Mouse (Mus musculus) gastrocnemius, postnatal 25 days (tissue): ENCODE results near the gene Svs5. TPM values are rescaled to one million over a fixed set of nuclear protein-coding genes. Genes with fewer than 3 reads are reported as not detected.
"Not testable (repeated sequence)": the region's sequence is repeated elsewhere in the genome, so short reads cannot be mapped to it uniquely, and the experiment has no call there.

Experiments used
- DNase-seq: peaks from one replicate; pipeline ENCODE4 v3.0.0; 2022
- long read RNA-seq, 2 experiments: library from polyadenylated mRNA; stranded (forward); transcript quantifications; one replicate each; pipeline ENCODE4 v2.0.0; 2021
- total RNA-seq, 2 experiments: library from RNA; stranded (reverse); gene quantifications; 1 replicate in 1 of 2; 2 replicates in 1 of 2; pipeline ENCODE4 v1.2.3; 2021

The Svs5 gene
- not detected for total RNA-seq
- long read RNA-seq, experiment 1, result 0 reads
- long read RNA-seq, experiment 2, result 0 reads

- not testable (repeated sequence) for DNase-seq
Measured at GRCm38 (mm10) chr2:164332440-164332839, at the start of gene Svs5. TSS of gene Svs5 (plus strand) at chr2:164332740.

- not testable (repeated sequence) for DNase-seq
Measured at GRCm38 (mm10) chr2:164288968-164289367, 43.6 kb upstream of the Svs5 start, which contains the start of gene Svs3a. TSS of gene Svs3a (plus strand) at chr2:164289268.

GRCm38 (mm10) chr2:164312599-164312998 is 19.9 kb upstream of the Svs5 start:
- no peak for DNase-seq

- not testable (repeated sequence) for DNase-seq
Measured at GRCm38 (mm10) chr2:164315460-164315859, 17.1 kb upstream of the Svs5 start.

GRCm38 (mm10) chr2:164316451-164316850 is 16.1 kb upstream of the Svs5 start, which contains the start of gene Svs6:
TSS of gene Svs6 (plus strand) at chr2:164316751.
- not testable (repeated sequence) for DNase-seq

- DNase-seq, result no peak
Measured at GRCm38 (mm10) chr2:164320983-164321382, 11.6 kb upstream of the Svs5 start.

- not testable (repeated sequence) for DNase-seq
Measured at GRCm38 (mm10) chr2:164343732-164344131, 11.2 kb downstream of the Svs5 start.

GRCm38 (mm10) chr2:164347697-164348096 is 15.2 kb downstream of the Svs5 start:
- DNase-seq, result not testable (repeated sequence)

- DNase-seq, result no peak
Measured at GRCm38 (mm10) chr2:164348980-164349379, 16.4 kb downstream of the Svs5 start.

- DNase-seq, result no peak
Measured at GRCm38 (mm10) chr2:164352697-164353096, 20.2 kb downstream of the Svs5 start.

- DNase-seq, result no peak
Measured at GRCm38 (mm10) chr2:164353356-164353755, 20.8 kb downstream of the Svs5 start.

GRCm38 (mm10) chr2:164356177-164356967 is 23.8 kb downstream of the Svs5 start:
- no peak for DNase-seq

GRCm38 (mm10) chr2:164358373-164358772 is 25.8 kb downstream of the Svs5 start:
- no peak for DNase-seq

GRCm38 (mm10) chr2:164359031-164359430 is 26.5 kb downstream of the Svs5 start:
- no peak for DNase-seq

GRCm38 (mm10) chr2:164359668-164360067 is 27.1 kb downstream of the Svs5 start:
- no peak for DNase-seq

- DNase-seq, result no peak
Measured at GRCm38 (mm10) chr2:164360974-164361657, 28.6 kb downstream of the Svs5 start.

GRCm38 (mm10) chr2:164366947-164367346 is 34.4 kb downstream of the Svs5 start:
- no peak for DNase-seq

GRCm38 (mm10) chr2:164368620-164369105 is 36.1 kb downstream of the Svs5 start:
- no peak for DNase-seq

GRCm38 (mm10) chr2:164371371-164371770 is 38.8 kb downstream of the Svs5 start:
- DNase-seq, result no peak

- no peak for DNase-seq
Measured at GRCm38 (mm10) chr2:164372408-164373053, 40.0 kb downstream of the Svs5 start.

- no peak for DNase-seq
Measured at GRCm38 (mm10) chr2:164373187-164373586, 40.6 kb downstream of the Svs5 start.
